Mouse (Mus musculus) cerebellum, adult 2 months (tissue): ENCODE measurements at regions not wholly inside any gene's neighbourhood (a gene's known extent, or its start where the extent isn't known, plus 50 kb on each side); places are given as distances from the start of the nearest gene placed in this dataset.

ENCODE experiments used
- CTCF ChIP-seq: fragments of 200-500 bp; IDR thresholded peaks from 2 replicates; pipeline ENCODE4 v1.5.1; 2011; ENCODE audit warnings: low read depth, mild to moderate bottlenecking, control low read depth, low read length, moderate library complexity, borderline replicate concordance; ENCODE audit not compliant: insufficient read depth
- POLR2A ChIP-seq: fragments of 200-500 bp; IDR thresholded peaks from 2 replicates; pipeline ENCODE4 v1.6.1; 2011; ENCODE audit warnings: low read length, control low read depth, borderline replicate concordance; ENCODE audit not compliant: insufficient read depth

- no peak for TF ChIP-seq CTCF
- TF ChIP-seq POLR2A: no peak
Measured at GRCm38 (mm10) chr8:90574676-90575075, 226.5 kb upstream of the Tox3 start.
